Mouse (Mus musculus) limb, embryonic 14.5 days (tissue): ENCODE measurements around the gene Pml. TPM values are rescaled to one million over a fixed set of nuclear protein-coding genes. Genes with fewer than 3 reads are reported as not detected.
"Not testable (repeated sequence)": the region's sequence is repeated elsewhere in the genome, so short reads cannot be mapped to it uniquely, and the experiment has no call there.

Source experiments
- ATAC-seq: fragments of 200-750 bp; cut with Nextera tagmentation; 2 replicates; pipeline ENCODE4 v1.8.0; 2017; ENCODE audit warnings: low read depth, moderate number of reproducible peaks, moderate TSS enrichment; ENCODE audit not compliant: low FRiP score
- DNase-seq: peaks from one replicate; pipeline ENCODE4 v3.0.0-alpha.2; 2015; ENCODE audit warnings: low spot score
- H3K27ac ChIP-seq: fragments of 300-500 bp; sonication (generic); replicated peaks from 2 replicates; pipeline ENCODE4 v1.5.1; 2014; ENCODE audit warnings: low read depth, mild to moderate bottlenecking, low read length, moderate library complexity, mixed read lengths
- H3K27me3 ChIP-seq: fragments of 300-500 bp; sonication (generic); 2 replicates; pipeline ENCODE4 v1.6.1; 2014; ENCODE audit warnings: low read length, mixed read lengths; ENCODE audit not compliant: control insufficient read depth, insufficient read depth
- H3K36me3 ChIP-seq: fragments of 300-500 bp; sonication (generic); 2 replicates; pipeline ENCODE4 v1.6.1; 2014; ENCODE audit warnings: mild to moderate bottlenecking, low read length, moderate library complexity, mixed read lengths; ENCODE audit not compliant: control insufficient read depth, insufficient read depth
- H3K4me1 ChIP-seq: fragments of 300-500 bp; sonication (generic); 2 replicates; pipeline ENCODE4 v1.6.1; 2014; ENCODE audit warnings: antibody characterized with exemption, low read length, mixed read lengths; ENCODE audit not compliant: control insufficient read depth, insufficient read depth
- H3K4me2 ChIP-seq: fragments of 300-500 bp; sonication (generic); replicated peaks from 2 replicates; pipeline ENCODE4 v1.6.1; 2014; ENCODE audit warnings: low read depth, mild to moderate bottlenecking, low read length, moderate library complexity; ENCODE audit not compliant: severe bottlenecking
- H3K4me3 ChIP-seq: fragments of 300-500 bp; sonication (generic); replicated peaks from 2 replicates; pipeline ENCODE4 v1.5.1; 2014; ENCODE audit warnings: low read length
- H3K9ac ChIP-seq: fragments of 300-500 bp; sonication (generic); 2 replicates; pipeline ENCODE4 v1.6.1; 2014; ENCODE audit warnings: mild to moderate bottlenecking, low read depth, low read length, moderate library complexity; ENCODE audit not compliant: severe bottlenecking
- H3K9me3 ChIP-seq: fragments of 300-500 bp; sonication (generic); 2 replicates; pipeline ENCODE4 v1.6.1; 2016; ENCODE audit warnings: low read length; ENCODE audit not compliant: control insufficient read depth
- POLR2A ChIP-seq: fragments of 200-500 bp; IDR thresholded peaks from 2 replicates; pipeline ENCODE4 v1.8.0; 2012; ENCODE audit warnings: inconsistent platforms, mild to moderate bottlenecking, moderate library complexity, borderline replicate concordance; ENCODE audit not compliant: insufficient read depth, insufficient read length; ENCODE audit errors: extremely low read depth
- WGBS: fragments of 180-500 bp; shearing (Covaris S2); extraction: QIAGEN DNeasy Blood & Tissue Kit; methylation state at CpG from one replicate; pipeline ENCODE4 v1.1.7; 2014; 5-methylcytosine and 5-hydroxymethylcytosine counted together
- polyA plus RNA-seq, 2 experiments: library from polyadenylated mRNA; depleted of rRNA in 1 of 2; stranded (reverse) in 1 of 2; unstranded in 1 of 2; fragments of >200 nt; fragmentation: Nextera tagmentation in 1 of 2; extraction: Ambion mirVana in 1 of 2; gene quantifications; 2 replicates each; pipeline versions ENCODE4 v1.2.1 to v1.2.3; 2012 to 2014

Gene Pml
- polyA plus RNA-seq, 2 experiments = 15.4 to 22.4 TPM

DNA sequence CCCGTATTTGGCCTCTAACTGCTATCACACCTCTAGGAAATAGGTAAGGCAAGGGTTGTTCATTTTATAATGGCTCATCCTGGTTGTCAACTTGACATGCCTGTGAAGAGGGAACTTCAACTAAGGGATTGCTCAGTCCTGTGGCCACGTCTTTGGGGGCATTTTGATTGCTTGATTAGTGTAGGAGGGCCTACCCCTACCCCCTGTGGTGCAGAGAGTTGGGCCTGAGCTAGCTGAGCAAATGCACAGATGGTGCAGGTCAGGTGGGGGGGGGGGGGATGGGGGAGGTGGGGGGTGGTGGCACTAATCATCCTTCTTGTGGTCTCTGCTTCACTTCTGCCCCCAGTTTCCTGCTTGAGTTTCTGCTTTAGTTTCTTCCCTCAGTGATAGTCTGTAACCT lies 5.5 kb upstream of the Pml start:
- H3K4me1 ChIP-seq = peaks cover 6% of the 10 kb centered on the region; the same call in 1 of the 2 replicates
- WGBS = 53% methylated on average over 2 of the region's 2 CpGs
- H3K27me3 ChIP-seq = no peaks in the 10 kb centered on the region
- no peak overlapping the region for H3K9ac ChIP-seq
- no peak for TF ChIP-seq POLR2A
- no peak for ATAC-seq
- no peak for DNase-seq
- H3K4me3 ChIP-seq = no peak overlapping the region
- peaks cover 30% of the 10 kb centered on the region for H3K36me3 ChIP-seq
- no peaks in the 10 kb centered on the region for H3K9me3 ChIP-seq
- H3K4me2 ChIP-seq = no peak overlapping the region
- no peak overlapping the region for H3K27ac ChIP-seq

GRCm38 (mm10) chr9:58253805-58254122 lies 4.2 kb upstream of the Pml start:
- H3K27me3 ChIP-seq, H3K9me3 ChIP-seq, DNase-seq, ATAC-seq: not testable (repeated sequence)
- peaks cover 12% of the 10 kb centered on the region for H3K4me1 ChIP-seq
- 71% methylated on average over 5 of the region's 5 CpGs for WGBS
- H3K4me2 ChIP-seq = peak overlapping the region; percentile 70
- peak overlapping the region; percentile 71 for H3K9ac ChIP-seq
- peaks cover 23% of the 10 kb centered on the region for H3K36me3 ChIP-seq
- H3K27ac ChIP-seq = 0 out of 2 replicates have a peak overlapping the region, but pooled peaks have one; percentile 48
- peak overlapping the region; percentile 56 for H3K4me3 ChIP-seq

DNA sequence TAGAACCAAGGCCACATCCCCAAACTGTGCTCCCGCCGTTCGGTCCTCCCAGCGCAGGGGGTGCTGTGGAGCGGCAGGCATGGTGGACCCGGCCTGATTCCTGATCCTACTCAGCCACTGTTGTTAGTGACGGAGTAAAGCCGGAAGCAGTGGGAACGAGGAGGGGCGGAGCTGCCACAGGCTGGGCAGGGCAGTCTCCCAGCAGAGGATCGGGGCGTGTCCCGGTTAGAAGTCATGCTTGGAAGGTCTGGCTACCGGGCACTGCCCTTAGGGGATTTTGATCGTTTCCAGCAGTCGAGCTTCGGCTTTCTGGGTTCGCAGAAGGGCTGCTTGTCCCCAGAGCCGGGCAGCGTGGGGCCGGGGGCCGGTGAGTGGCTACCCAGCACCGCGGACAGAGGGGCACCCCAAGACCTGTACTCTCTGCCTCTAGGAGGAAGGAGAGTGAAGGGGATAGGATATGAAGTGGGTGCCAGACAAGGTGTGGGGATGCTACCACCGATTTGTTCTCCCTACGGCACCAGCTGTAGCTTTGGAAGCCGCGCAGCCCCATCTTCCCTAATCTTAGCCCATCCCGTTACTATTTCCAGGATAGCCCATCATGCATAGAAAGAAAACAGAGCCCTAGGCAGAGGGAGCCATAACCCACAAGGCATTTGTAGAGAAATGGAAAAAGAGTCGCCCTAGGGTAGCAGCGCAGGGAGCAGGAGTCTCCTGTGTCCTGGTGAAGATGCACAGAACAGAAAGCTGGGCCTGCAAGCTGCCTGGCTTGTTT lies 3.6 kb upstream of the Pml start, which contains the start of gene Stoml1:
Gene Stoml1, plus strand, starts transcription at position 132 of the 772 bp plus-strand sequence.
- ATAC-seq (peak; percentile 95), DNase-seq (peak; percentile 95)
- Histone ChIP-seq H3K4me2 (peak within 1 kb of the TSS; percentile 70), H3K9me3 (no peaks in the 10 kb centered on the region), H3K36me3 (peaks cover 18% of the 10 kb centered on the region), H3K27ac (peak within 1 kb of the TSS; percentile 48; the same call in 1 of the 2 replicates), H3K27me3 (no peaks in the 10 kb centered on the region), H3K9ac (peak within 1 kb of the TSS; percentile 71), H3K4me1 (peaks cover 18% of the 10 kb centered on the region), H3K4me3 (peak within 1 kb of the TSS; percentile 56)
- peak; percentile 81; the same call in 1 of the 2 replicates for TF ChIP-seq POLR2A
- 2% methylated on average over 31 of the region's 31 CpGs for WGBS

- H3K27ac ChIP-seq, H3K36me3 ChIP-seq, ATAC-seq, H3K4me2 ChIP-seq, H3K9me3 ChIP-seq, H3K4me3 ChIP-seq, H3K9ac ChIP-seq, DNase-seq, H3K27me3 ChIP-seq: not testable (repeated sequence)
- WGBS = 79% methylated on average over 1 of the region's 1 CpGs
- H3K4me1 ChIP-seq = peaks cover 27% of the 10 kb centered on the region
These were observed 1.1 kb upstream of the Pml start for GRCm38 (mm10) chr9:58250730-58251129.

DNA sequence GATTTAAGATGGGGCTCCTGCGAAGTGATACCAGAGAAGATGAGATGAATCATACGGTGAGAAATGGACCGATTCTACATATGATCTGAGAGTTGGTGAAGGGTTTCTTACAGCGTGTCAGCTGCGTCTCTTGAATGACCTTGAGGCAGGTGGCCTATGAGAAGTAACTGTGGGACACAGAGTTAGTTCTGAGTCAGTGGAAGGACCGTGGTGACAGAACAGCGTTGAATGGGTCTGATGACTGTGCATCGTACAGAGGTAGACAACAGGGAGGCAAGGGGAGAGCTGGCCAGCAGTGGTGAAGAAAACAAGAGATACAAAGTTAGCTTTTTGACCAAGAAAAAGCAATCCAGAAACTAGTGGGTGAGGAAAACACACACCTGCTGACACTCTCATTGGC lies 736 bp upstream of the Pml start:
- ATAC-seq (no peak), DNase-seq (no peak)
- 76% methylated on average over 8 of the region's 8 CpGs for WGBS
- Histone ChIP-seq H3K4me2 (peak overlapping the region; percentile 81), H3K9me3 (no peaks in the 10 kb centered on the region), H3K27ac (peak overlapping the region; percentile 91), H3K9ac (peak overlapping the region; percentile 70), H3K4me1 (peaks cover 27% of the 10 kb centered on the region), H3K27me3 (no peaks in the 10 kb centered on the region), H3K36me3 (no peaks in the 10 kb centered on the region; the same call in 1 of the 2 replicates), H3K4me3 (peak overlapping the region; percentile 56; the same call in 1 of the 2 replicates)
- no peak for TF ChIP-seq POLR2A
